Mouse (Mus musculus) MEL (cell line): ENCODE data around the gene Ak1. TPM values are rescaled to one million over a fixed set of nuclear protein-coding genes. Genes with fewer than 3 reads are reported as not detected.

ENCODE experiments used
- DNase-seq: peaks from one replicate; pipeline ENCODE4 v3.0.0; 2011; ENCODE audit warnings: low read depth, low spot score
- H3K27ac ChIP-seq: 2 replicates; pipeline ENCODE4 v1.5.1; 2012; ENCODE audit warnings: low read depth, mild to moderate bottlenecking, control low read depth, low read length, moderate library complexity; ENCODE audit not compliant: control insufficient read depth
- H3K27me3 ChIP-seq, 2 experiments: fragments of 150-350 bp in 1 of 2; sonication (generic) in 1 of 2; 2 replicates each; pipeline ENCODE4 v1.6.1; 2012; ENCODE audit warnings: low read length in 2 of 2, mild to moderate bottlenecking in 2 of 2, improper control_type of control experiment in 1 of 2, moderate library complexity in 1 of 2; ENCODE audit not compliant: insufficient read depth in 2 of 2, control insufficient read depth in 1 of 2
- H3K36me3 ChIP-seq, 2 experiments: 2 replicates each; pipeline ENCODE4 v1.6.1; 2012 to 2014; ENCODE audit warnings: low read length in 2 of 2, improper control_type of control experiment in 1 of 2, inconsistent platforms in 1 of 2, mild to moderate bottlenecking in 1 of 2; ENCODE audit not compliant: insufficient read depth in 2 of 2, control insufficient read depth in 1 of 2
- H3K4me1 ChIP-seq, 2 experiments: fragments of 150-350 bp in 1 of 2; sonication (generic) in 1 of 2; 2 replicates each; pipeline ENCODE4 v1.6.1; 2012; ENCODE audit warnings: low read length in 2 of 2, improper control_type of control experiment in 1 of 2, mild to moderate bottlenecking in 1 of 2; ENCODE audit not compliant: insufficient read depth in 2 of 2, control insufficient read depth in 1 of 2
- H3K4me3 ChIP-seq, 2 experiments: fragments of 150-350 bp in 1 of 2; sonication (generic) in 1 of 2; 2 replicates each; pipeline ENCODE4 v1.5.1; 2012; ENCODE audit warnings: low read depth in 2 of 2, low read length in 2 of 2, mild to moderate bottlenecking in 2 of 2, moderate library complexity in 2 of 2, control low read depth in 1 of 2, improper control_type of control experiment in 1 of 2; ENCODE audit not compliant: control insufficient read depth in 1 of 2, insufficient read depth in 1 of 2
- H3K79me2 ChIP-seq: 2 replicates; pipeline ENCODE4 v1.6.1; 2012; ENCODE audit warnings: mild to moderate bottlenecking, low read length, moderate library complexity; ENCODE audit not compliant: control insufficient read depth, poor library complexity, insufficient read depth
- H3K9ac ChIP-seq: 2 replicates; pipeline ENCODE4 v1.6.1; 2012; ENCODE audit warnings: low read depth, mild to moderate bottlenecking, control low read depth, low read length, moderate library complexity; ENCODE audit not compliant: control insufficient read depth, poor library complexity, severe bottlenecking
- H3K9me3 ChIP-seq: fragments of 150-350 bp; sonication (generic); replicated peaks from 2 replicates; pipeline ENCODE4 v1.6.1; 2012; ENCODE audit warnings: mild to moderate bottlenecking, low read length, improper control_type of control experiment, moderate library complexity; ENCODE audit not compliant: insufficient read depth
- BHLHE40 ChIP-seq: IDR thresholded peaks from 2 replicates; pipeline ENCODE4 v1.6.1; 2012; ENCODE audit warnings: low read depth, mild to moderate bottlenecking, inconsistent platforms, low read length, improper control_type of control experiment, borderline replicate concordance
- ELF1 ChIP-seq: IDR thresholded peaks from 2 replicates; pipeline ENCODE4 v1.6.1; 2014; ENCODE audit warnings: low read depth, mild to moderate bottlenecking, inconsistent platforms, low read length, improper control_type of control experiment, moderate library complexity
- KAT2A ChIP-seq: conservative IDR thresholded peaks from 2 replicates; pipeline ENCODE4 v1.6.1; 2012; ENCODE audit warnings: low read depth, low read length, improper control_type of control experiment, inconsistent platforms
- MAFK ChIP-seq: IDR thresholded peaks from 2 replicates; pipeline ENCODE4 v1.6.1; 2011; ENCODE audit warnings: low read depth, mild to moderate bottlenecking, low read length, improper control_type of control experiment, borderline replicate concordance
- MAX ChIP-seq: IDR thresholded peaks from 2 replicates; pipeline ENCODE4 v1.6.1; 2011; ENCODE audit warnings: low read length, improper control_type of control experiment
- MXI1 ChIP-seq: IDR thresholded peaks from 2 replicates; pipeline ENCODE4 v1.6.1; 2011; ENCODE audit warnings: mild to moderate bottlenecking, low read depth, low read length, improper control_type of control experiment
- MYC ChIP-seq: IDR thresholded peaks from 2 replicates; pipeline ENCODE4 v1.6.1; 2011; ENCODE audit warnings: low read depth, mild to moderate bottlenecking, low read length, improper control_type of control experiment, moderate library complexity
- NELFE ChIP-seq: IDR thresholded peaks from 2 replicates; pipeline ENCODE4 v1.6.1; 2011; ENCODE audit warnings: low read depth, low read length, improper control_type of control experiment
- NRF1 ChIP-seq: IDR thresholded peaks from 2 replicates; pipeline ENCODE4 v1.6.1; 2014; ENCODE audit warnings: low read depth, mild to moderate bottlenecking, inconsistent platforms, low read length, improper control_type of control experiment, moderate library complexity; ENCODE audit not compliant: poor library complexity, insufficient read depth, severe bottlenecking
- POLR2A ChIP-seq, 2 experiments: IDR thresholded peaks; 2 replicates each; pipeline ENCODE4 v1.6.1; 2011 to 2012; ENCODE audit warnings: low read length in 2 of 2, mild to moderate bottlenecking in 2 of 2, control low read depth in 1 of 2, improper control_type of control experiment in 1 of 2, low read depth in 1 of 2, moderate library complexity in 1 of 2; ENCODE audit not compliant: control insufficient read depth in 1 of 2, insufficient read depth in 1 of 2, poor library complexity in 1 of 2
- POLR2AphosphoS5 ChIP-seq: IDR thresholded peaks from 2 replicates; pipeline ENCODE4 v1.6.1; 2012; ENCODE audit warnings: low read depth, borderline replicate concordance, mild to moderate bottlenecking, inconsistent platforms, low read length, moderate library complexity, mixed read lengths
- SMC3 ChIP-seq: IDR thresholded peaks from 2 replicates; pipeline ENCODE4 v1.6.1; 2011; ENCODE audit warnings: low read depth, low read length, improper control_type of control experiment
- TBP ChIP-seq: IDR thresholded peaks from 2 replicates; pipeline ENCODE4 v1.8.0; 2011; ENCODE audit warnings: low read depth, low read length, improper control_type of control experiment
- UBTF ChIP-seq: IDR thresholded peaks from 2 replicates; pipeline ENCODE4 v1.6.1; 2012; ENCODE audit warnings: low read depth, mild to moderate bottlenecking, inconsistent platforms, low read length, improper control_type of control experiment, moderate library complexity, borderline replicate concordance; ENCODE audit not compliant: insufficient read depth
- USF2 ChIP-seq, 2 experiments: IDR thresholded peaks; 2 replicates each; pipeline ENCODE4 v1.6.1; 2011 to 2012; ENCODE audit warnings: improper control_type of control experiment in 2 of 2, low read length in 2 of 2, borderline replicate concordance in 1 of 2, inconsistent platforms in 1 of 2, low read depth in 1 of 2, mild to moderate bottlenecking in 1 of 2; ENCODE audit not compliant: insufficient read depth in 1 of 2
- ZKSCAN1 ChIP-seq: IDR thresholded peaks from 2 replicates; pipeline ENCODE4 v1.6.1; 2012; ENCODE audit warnings: low read depth, mild to moderate bottlenecking, inconsistent platforms, low read length, improper control_type of control experiment, moderate library complexity
- ZMIZ1 ChIP-seq: IDR thresholded peaks from 2 replicates; pipeline ENCODE4 v1.6.1; 2012; ENCODE audit warnings: low read depth, mild to moderate bottlenecking, inconsistent platforms, low read length, improper control_type of control experiment, moderate library complexity
- polyA plus RNA-seq, 2 experiments: library from polyadenylated mRNA; stranded (reverse) in 1 of 2; unstranded in 1 of 2; fragments of >175 nt in 1 of 2; fragments of >200 nt in 1 of 2; gene quantifications; 2 replicates each; pipeline versions ENCODE4 v1.2.1 to v1.2.4; 2012; ENCODE audit warnings: low replicate concordance in 2 of 2, low read depth in 1 of 2; ENCODE audit not compliant: insufficient read length in 2 of 2, insufficient read depth in 1 of 2, missing spikeins in 1 of 2
- total RNA-seq: library from RNA; depleted of rRNA; stranded (reverse); fragments of 300-350 nt; gene quantifications from 2 replicates; pipeline ENCODE4 v1.2.3, GENCODE M21; 2012

Gene Ak1
- total and polyA plus RNA-seq, 3 experiments = 0.12 to 0.13 TPM; not detected in 1

GRCm38 (mm10) chr2:32680961-32681650 is 59.5 kb downstream of the Ak1 start:
- Histone ChIP-seq H3K4me3 (no peak overlapping the region), H3K27ac (no peak overlapping the region), H3K27me3 (no peaks in the 10 kb centered on the region), H3K9ac (no peak overlapping the region)
- TF ChIP-seq UBTF = no peak
- no peak for TF ChIP-seq MAFK
- no peak for TF ChIP-seq POLR2A (IDR thresholded peaks at IDR 0.05; ENCODE audit: control insufficient read depth in 1 of 2, insufficient read depth in 1 of 2, low read depth in 1 of 2, low read length in 2 of 2, poor library complexity in 1 of 2)
- no peak for TF ChIP-seq MYC
- TF ChIP-seq ZMIZ1 = no peak
- no peak for TF ChIP-seq TBP
- TF ChIP-seq MXI1 = no peak
- TF ChIP-seq, all 39 proteins: peak for 0
- Histone ChIP-seq H3K36me3 (peaks cover 0 to 5% of the 10 kb centered on the region in 2 experiments; a peak in 2 of 4 replicates), H3K9me3 (no peaks in the 10 kb centered on the region), H3K4me1 (no peaks in the 10 kb centered on the region), H3K79me2 (no peaks in the 10 kb centered on the region)
- DNase-seq = no peak

GRCm38 (mm10) chr2:32681754-32682153 is 60.2 kb downstream of the Ak1 start:
- TF ChIP-seq ELF1 = no peak
- TF ChIP-seq ZKSCAN1 = no peak
- TF ChIP-seq BHLHE40 = no peak
- no peak for TF ChIP-seq USF2 (IDR thresholded peaks at IDR 0.05; ENCODE audit: borderline replicate concordance in 1 of 2, insufficient read depth in 1 of 2, low read depth in 1 of 2, low read length in 2 of 2)
- TF ChIP-seq MAX = no peak
- no peak for TF ChIP-seq UBTF
- TF ChIP-seq SMC3 = no peak
- TF ChIP-seq NELFE = no peak
- TF ChIP-seq NRF1 = no peak
- no peak for TF ChIP-seq KAT2A
- TF ChIP-seq POLR2AphosphoS5 = no peak
- no peak overlapping the region for H3K27ac ChIP-seq
- H3K9ac ChIP-seq = no peak overlapping the region
- H3K36me3 ChIP-seq = peaks cover 0 to 5% of the 10 kb centered on the region in 2 experiments; a peak in 2 of 4 replicates
- H3K27me3 ChIP-seq = no peaks in the 10 kb centered on the region
- H3K9me3 ChIP-seq = no peaks in the 10 kb centered on the region
- H3K4me3 ChIP-seq = no peak overlapping the region
- DNase-seq = peak; percentile 46
- no peaks in the 10 kb centered on the region for H3K79me2 ChIP-seq
- H3K4me1 ChIP-seq = no peaks in the 10 kb centered on the region
